Mouse (Mus musculus) mesoderm, embryonic 11.5 days (tissue): ENCODE results near the gene Ppp2r3c.
"Not testable (repeated sequence)": the region's sequence is repeated elsewhere in the genome, so short reads cannot be mapped to it uniquely, and the experiment has no call there.

ENCODE experiments used
- DNase-seq: peaks from one replicate; pipeline ENCODE4 v3.0.0-alpha.2; 2012; ENCODE audit warnings: low read depth, low spot score

Ppp2r3c gene

GRCm38 (mm10) chr12:55302485-55303441, at the start of gene Ppp2r3c:
Ppp2r3c (minus strand) TSS chr12:55302998.
- DNase-seq, result peak; percentile 95

- no peak for DNase-seq
Observed at GRCm38 (mm10) chr12:55344583-55344982, 41.8 kb upstream of the Ppp2r3c start.

GRCm38 (mm10) chr12:55343998-55344397, 41.2 kb upstream of the Ppp2r3c start:
- DNase-seq, result no peak

- DNase-seq, result not testable (repeated sequence)
Observed at GRCm38 (mm10) chr12:55343045-55343444, 40.2 kb upstream of the Ppp2r3c start.

GRCm38 (mm10) chr12:55338490-55338889, 35.7 kb upstream of the Ppp2r3c start:
- DNase-seq, result not testable (repeated sequence)

- DNase-seq, result no peak
Observed at GRCm38 (mm10) chr12:55333662-55334061, 30.9 kb upstream of the Ppp2r3c start.

GRCm38 (mm10) chr12:55329351-55329750, 26.6 kb upstream of the Ppp2r3c start:
- no peak for DNase-seq

GRCm38 (mm10) chr12:55328784-55329183, 26.0 kb upstream of the Ppp2r3c start:
- no peak for DNase-seq

GRCm38 (mm10) chr12:55325702-55326101, 22.9 kb upstream of the Ppp2r3c start:
- no peak for DNase-seq

- DNase-seq, result no peak
Observed at GRCm38 (mm10) chr12:55321642-55322291, 19.0 kb upstream of the Ppp2r3c start.

- peak; percentile 87 for DNase-seq
Observed at GRCm38 (mm10) chr12:55315192-55315591, 12.4 kb upstream of the Ppp2r3c start.

- no peak for DNase-seq
Observed at GRCm38 (mm10) chr12:55313901-55314300, 11.1 kb upstream of the Ppp2r3c start.

- no peak for DNase-seq
Observed at GRCm38 (mm10) chr12:55311841-55312240, 9.0 kb upstream of the Ppp2r3c start.

GRCm38 (mm10) chr12:55309501-55309900, 6.7 kb upstream of the Ppp2r3c start:
- no peak for DNase-seq

- DNase-seq, result no peak
Observed at GRCm38 (mm10) chr12:55308731-55309130, 5.9 kb upstream of the Ppp2r3c start.

GRCm38 (mm10) chr12:55307566-55307965, 4.8 kb upstream of the Ppp2r3c start:
- DNase-seq, result no peak

- no peak for DNase-seq
Observed at GRCm38 (mm10) chr12:55306371-55306770, 3.6 kb upstream of the Ppp2r3c start.

- no peak for DNase-seq
Observed at GRCm38 (mm10) chr12:55301472-55302300, 1.1 kb downstream of the Ppp2r3c start.

GRCm38 (mm10) chr12:55300820-55301351, 1.9 kb downstream of the Ppp2r3c start:
- DNase-seq, result no peak

GRCm38 (mm10) chr12:55299336-55299735, 3.5 kb downstream of the Ppp2r3c start, which contains the start of gene 1110008L16Rik:
1110008L16Rik (plus strand) TSS chr12:55299577.
- DNase-seq, result no peak

- no peak for DNase-seq
Observed at GRCm38 (mm10) chr12:55298112-55298511, 4.7 kb downstream of the Ppp2r3c start.
